Mouse (Mus musculus): ENCODE data around the gene Gpm6b. TPM values are rescaled to one million over a fixed set of nuclear protein-coding genes. Genes with fewer than 3 reads are reported as not detected.

Gpm6b gene
- total RNA-seq, 2 experiments from 2014 or later: 480 to 514 TPM

DNA sequence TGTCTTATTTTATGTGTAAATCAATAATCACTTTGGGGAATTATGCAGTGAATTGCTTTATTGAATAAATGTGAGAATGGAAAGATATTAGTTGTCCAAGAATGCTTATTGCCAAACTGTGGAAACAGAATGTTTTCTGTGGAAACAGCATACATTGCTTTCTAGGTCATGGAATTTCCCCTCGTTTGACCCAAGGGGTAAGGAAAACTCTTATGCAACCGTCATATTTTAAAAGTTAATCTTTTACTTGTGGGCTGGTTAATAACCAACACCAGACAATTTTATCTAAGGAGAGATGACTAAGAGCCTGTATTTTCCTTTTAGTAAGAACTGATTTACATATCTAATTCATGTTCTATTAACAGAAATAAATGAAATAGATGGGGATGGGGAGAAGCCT lies 64.1 kb downstream of the Gpm6b start:
- DNase-seq: no peak
- intact Hi-C loops (cut with DNase I): loop anchor here (10.0 kb wide), 1 partner anchor 128 kb away; the partner anchor contains the start of gene Gemin8

DNA sequence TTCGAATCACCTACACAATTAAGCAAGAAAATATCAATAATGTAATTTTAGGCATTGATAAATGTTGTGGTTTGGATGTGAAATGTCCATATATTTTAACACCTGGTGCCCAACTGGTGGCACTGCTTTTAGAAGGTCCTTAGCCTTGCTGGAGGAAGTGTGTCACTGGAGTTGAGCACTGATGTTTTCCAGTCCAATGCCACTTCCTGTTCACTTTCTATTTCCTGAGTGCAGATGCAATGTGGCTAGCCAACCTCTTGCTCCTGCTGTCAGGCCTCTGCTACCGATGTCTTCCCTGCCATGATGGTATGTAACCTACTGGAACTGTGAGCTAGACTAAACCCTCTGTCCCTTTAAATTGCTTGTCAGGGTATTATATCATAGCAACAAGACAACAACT lies 65.6 kb downstream of the Gpm6b start:
- DNase-seq: no peak
- intact Hi-C loops (cut with DNase I): loop anchor here (10.0 kb wide), 1 partner anchor 130 kb away; the partner anchor contains the start of gene Gemin8

DNA sequence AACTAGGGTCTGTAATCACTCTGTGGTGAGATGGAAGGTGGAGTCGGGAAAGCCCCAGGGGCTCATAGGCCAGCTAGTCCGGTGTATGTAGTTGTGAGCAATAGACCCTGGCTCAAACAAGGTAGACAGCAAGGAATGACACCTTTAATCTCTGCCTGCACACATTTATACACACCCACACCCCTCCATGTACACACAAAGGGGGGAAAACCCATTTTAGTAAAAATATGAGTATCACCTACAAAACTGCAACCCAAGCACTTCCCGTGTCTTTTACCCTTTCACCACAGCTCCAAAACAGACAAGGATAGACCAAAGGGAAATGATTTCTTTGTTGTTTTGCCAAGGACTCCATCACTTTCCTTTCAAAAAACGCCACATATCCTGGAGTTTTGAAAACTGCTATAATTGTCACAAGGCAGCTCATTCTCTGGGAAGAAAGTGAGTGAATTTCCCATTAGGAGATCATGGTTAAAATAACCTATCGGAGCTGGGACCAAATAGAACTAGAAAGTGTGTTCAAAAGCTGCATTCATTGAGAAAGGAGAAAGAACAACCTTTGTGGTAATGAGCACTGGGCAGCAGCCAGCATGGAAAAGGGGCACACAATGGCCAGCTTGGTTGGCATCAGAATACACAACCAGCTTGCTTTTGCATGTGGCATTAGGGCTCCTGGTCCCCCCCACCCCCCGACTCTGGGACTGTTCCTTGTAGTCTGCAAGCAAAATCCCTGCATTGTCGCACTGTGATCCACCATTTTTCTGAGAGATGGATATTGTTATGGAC lies 68.9 kb downstream of the Gpm6b start:
- DNase-seq: peak; percentile 46
- intact Hi-C loops (cut with DNase I): loop anchor here (10.0 kb wide), 1 partner anchor 133 kb away; the partner anchor contains the start of gene Gemin8

DNA sequence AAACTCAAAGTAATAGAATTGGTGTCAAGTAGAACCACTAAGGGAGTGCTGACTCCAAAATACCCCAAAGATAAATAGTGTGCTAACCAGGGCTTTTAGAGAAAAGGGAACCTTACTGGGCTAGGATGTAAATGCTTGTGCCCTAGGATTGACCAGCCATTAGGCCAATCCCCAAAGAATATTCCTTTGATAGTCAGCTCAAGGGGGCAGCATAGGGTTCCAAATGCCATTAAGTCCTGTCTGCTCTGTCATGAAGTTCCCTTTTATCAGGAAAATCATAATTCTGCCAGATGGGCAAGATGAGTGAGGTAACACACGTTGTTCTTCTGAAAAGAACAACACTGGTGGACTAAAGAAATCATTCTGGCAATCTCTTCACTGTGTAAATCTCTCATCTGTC lies 70.1 kb downstream of the Gpm6b start:
- no peak for DNase-seq
- intact Hi-C loops (cut with DNase I): loop anchor here (10.0 kb wide), 1 partner anchor 134 kb away; the partner anchor contains the start of gene Gemin8

DNA sequence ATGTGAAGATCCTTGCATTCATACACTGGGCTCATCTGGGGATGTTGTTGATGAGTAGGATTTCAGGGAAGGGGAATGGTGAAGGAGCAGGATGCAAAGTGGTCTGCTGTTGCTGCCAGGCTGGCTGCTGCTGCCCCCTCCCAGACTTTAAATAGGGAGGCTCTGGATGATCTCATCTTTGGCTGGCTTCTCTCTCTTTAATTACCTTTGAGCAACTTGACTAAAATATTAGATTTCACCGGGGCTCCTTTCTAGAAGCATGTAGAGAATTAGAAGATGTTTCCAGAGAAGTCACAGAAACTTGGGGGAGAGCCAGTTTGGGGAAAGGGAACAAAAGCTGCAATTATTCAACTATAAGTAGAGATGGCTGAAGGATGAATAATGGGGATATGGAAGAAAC lies 76.5 kb downstream of the Gpm6b start:
- intact Hi-C loops (cut with DNase I): no loop called here
- DNase-seq: no peak

DNA sequence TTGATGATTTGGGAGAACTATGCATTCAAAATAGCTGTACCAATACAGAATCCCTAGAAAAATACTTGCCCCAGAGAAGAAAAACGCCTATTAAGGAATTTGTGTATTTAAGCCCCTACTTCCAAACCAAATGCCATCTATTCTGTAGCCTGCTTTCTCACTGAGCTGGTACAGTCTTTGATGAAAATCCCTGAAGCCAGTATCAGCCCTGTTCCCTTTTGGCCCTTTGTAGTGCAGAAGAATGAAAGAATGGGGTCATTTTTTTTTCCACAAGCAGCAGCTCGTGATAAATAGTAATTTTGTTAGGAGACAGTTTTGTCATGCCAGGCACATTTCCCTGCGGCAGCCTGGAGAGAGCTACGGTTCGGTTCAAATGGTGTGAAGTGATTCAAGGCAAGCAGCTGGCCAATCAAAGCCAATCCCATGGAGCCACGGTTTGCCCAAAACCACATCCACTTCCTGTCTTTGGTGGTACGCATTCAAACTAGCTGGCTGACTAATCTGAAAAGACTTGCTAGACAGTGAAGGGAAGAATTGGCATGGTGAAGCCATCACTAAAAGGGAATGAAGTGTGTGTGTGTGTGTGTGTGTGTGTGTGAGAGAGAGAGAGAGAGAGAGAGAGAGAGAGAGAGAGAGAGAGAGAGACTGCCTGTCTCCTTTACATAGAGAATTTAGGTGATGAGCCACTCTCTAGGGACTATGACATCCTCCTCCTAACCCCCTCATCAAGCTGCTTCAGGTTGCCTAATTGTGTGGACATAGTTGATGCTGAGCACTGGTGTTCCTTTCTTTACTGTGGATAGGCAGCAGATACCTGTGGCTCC lies 78.1 kb downstream of the Gpm6b start:
- DNase-seq: peak; percentile 46
- intact Hi-C loops (cut with DNase I): no loop called here

DNA sequence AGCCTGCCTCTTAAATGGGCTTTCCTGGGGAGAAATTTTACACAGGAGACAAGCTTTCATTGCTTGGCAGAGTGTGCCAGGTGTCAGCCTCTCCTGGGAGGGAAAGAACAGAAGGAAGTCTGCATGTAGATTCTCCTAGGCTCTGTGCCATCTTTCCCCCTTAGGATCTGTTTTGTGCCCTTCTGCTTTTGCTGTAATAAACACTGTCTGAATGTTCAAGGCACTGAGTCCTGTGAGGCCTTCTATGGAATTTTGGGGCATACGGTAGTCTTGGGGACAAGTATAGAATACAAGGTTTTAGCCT lies 78.6 kb downstream of the Gpm6b start:
- peak; percentile 21 for DNase-seq
- intact Hi-C loops (cut with DNase I): no loop called here

DNA sequence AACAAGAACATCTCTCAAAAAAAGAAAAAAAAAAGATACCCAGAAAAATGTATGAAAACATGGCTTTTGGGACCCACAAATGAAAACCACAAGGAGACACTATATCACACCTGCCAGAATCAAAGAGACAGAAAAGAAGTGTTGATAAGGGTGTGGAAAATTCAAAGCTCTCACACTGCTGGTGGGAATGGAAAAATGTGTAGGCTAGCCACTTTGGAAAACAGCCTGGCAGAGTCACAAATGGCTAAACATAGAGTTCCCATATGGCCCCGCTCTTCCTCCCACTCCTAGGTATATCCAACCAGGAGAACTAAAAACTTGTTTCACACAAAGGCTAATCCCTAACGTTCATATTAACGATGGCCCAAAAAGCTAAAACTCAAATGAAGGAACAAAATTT lies 84.5 kb downstream of the Gpm6b start:
- no peak for DNase-seq
- intact Hi-C loops (cut with DNase I): no loop called here

DNA sequence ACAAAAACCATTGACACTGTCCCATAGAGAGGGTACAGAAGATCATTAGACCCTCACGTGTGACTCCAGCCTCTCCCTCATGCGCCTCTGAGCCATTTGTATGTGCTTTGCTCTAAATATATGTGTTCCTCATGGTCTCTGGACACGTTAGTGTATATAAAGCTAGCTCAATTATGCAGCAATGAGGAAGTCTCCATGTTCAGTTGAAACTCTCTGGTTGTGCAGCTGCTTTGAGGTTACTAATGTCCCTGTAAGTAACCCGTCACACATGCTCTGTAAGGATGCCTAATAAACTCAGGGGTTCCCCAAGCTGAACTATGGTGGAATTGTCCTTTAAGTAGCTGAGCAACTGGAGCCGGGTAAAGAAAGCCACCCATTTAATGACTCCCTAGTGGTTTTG lies 88.9 kb downstream of the Gpm6b start:
- intact Hi-C loops (cut with DNase I): no loop called here
- no peak for DNase-seq

DNA sequence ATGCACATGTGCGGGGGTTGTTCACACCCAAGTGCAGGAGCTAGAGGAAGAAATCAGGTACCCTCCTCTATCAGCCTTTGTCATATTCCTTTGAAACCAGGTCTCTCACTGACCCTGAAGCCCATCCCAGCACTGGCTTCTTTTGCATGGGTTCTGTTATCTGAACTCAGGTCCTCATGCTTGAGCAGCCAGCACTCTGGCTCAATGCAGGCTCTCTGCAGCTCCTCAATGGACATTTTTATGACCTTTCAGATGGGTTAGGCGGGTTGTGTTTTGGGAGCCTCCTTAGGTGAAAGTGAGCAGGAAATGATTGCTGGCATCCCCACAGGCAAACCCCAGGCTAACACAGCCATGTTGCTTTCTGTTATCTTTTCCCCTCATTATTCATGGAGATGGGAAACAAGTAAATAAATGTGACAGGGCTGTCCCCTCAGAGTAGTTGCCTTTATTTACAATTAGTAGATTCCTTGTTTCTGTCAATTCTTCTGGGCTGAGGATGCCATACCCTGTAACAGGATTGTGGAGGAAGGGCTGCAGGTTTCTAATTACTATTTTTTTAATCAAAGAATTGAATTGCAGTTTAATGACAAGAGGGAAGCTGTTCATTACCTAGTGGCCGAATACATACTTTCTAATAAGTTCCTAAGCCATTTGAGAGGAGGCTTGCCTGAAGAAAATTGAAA lies 89.6 kb downstream of the Gpm6b start:
- intact Hi-C loops (cut with DNase I): no loop called here
- no peak for DNase-seq

DNA sequence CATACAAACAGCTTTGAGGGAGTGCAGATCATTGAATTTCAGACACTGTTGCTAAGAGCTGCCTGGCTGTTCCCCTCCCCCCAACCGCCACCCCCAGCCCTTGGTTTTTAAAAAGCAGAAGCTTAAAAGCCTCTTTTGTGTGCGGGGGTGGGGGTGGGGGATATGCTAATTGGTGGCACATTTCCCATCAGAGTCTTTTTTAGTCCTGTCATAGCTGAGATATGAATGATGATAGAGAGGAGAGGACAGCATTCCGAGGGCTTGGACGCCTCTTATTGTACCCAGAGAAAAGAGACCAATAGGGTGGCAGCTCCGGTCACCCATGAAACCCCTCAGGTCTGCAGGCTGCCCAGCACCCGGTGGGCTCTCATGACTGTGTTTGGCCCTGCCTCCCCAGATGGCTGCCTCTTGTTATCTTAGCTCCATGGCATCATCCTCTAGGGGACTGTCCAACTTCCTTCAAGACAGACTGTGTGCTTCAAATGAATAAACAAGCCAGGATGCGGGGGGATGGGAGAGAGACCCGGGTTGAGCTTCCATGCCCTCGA lies 90.3 kb downstream of the Gpm6b start:
- intact Hi-C loops (cut with DNase I): no loop called here
- peak; percentile 71 for DNase-seq

DNA sequence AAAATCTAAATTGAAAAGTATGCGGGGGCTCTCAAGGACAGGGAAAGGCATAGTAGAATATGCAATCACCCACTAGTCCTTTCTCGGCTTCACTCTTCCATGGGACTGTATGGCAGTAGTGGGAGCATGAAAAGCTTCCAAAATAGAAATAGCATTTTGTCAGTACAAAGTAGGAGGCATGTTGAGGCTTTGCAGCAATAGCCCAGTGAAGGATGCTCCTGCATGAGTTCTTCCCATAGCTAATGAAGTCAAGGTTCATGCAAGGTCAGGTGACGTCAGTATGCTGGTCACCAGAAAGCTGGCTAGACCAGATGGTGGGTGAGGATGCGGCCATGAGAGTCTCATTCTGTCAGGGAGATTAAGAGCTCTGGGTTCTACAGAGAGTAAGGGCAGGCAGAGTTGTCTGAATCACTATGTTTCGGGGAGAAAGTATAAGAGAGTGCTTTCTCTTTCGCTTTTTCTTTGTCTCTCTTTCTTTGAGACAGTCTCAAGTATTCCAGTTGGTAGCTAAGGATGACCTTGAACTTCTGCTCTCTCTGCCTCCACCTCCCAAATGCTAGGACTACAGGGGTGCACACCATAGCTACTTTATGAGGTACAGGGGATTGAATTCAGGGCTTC lies 95.9 kb downstream of the Gpm6b start:
- no peak for DNase-seq
- intact Hi-C loops (cut with DNase I): no loop called here

DNA sequence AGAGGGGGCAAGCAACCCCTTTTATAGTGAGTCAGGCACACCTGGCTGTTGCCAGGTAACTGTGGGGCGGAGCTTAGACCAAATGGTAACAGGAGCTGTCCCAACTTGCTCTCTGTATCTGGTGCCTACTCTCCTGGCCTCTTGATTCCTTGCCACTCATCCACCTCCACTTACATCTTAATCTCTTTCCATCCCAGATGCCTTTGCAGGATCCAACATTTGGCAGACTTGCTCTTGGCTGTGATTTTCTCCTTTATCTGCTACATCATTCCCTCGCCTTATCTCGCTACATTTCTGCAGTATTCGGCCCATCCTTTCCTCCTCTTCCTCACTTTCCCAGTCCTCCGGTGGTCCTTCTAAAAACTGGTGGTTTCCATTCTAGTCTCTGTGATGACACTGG lies 99.6 kb downstream of the Gpm6b start:
- DNase-seq: no peak
- intact Hi-C loops (cut with DNase I): no loop called here

DNA sequence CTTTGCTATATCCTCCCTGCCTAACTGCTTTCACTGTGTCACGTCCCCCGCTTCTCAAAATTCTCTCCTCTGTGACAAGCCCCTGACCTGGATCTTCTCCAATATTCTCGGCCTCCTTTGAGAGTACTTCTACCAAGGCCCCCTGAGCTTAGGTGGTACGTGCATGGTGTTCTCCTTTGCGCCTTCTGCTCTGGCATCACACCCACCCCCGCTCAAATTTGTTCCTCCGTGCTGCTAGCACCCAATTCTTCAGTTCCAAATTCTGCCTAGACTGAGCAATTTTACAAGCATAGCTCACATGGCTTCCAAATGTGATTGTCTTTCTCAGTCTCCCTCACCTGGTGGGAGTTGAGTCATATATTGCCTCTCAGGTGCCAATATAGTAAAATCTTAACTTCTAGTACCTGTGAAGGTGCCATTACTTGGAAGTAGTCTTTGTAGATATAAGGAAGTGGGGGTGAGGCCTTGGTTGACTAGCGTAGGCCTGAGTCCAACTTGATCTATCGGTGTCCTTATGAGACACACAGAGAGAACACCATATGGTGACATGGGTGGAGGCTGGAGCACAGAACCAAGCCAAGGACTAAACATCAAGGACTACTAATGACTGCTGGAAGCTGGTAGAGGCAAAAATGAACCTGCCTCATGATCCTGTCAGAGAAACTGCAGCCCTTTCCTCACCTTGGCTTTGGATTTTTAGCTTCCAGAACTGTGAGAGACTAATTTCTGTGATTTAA lies 100.2 kb downstream of the Gpm6b start:
- no peak for DNase-seq
- intact Hi-C loops (cut with DNase I): no loop called here

DNA sequence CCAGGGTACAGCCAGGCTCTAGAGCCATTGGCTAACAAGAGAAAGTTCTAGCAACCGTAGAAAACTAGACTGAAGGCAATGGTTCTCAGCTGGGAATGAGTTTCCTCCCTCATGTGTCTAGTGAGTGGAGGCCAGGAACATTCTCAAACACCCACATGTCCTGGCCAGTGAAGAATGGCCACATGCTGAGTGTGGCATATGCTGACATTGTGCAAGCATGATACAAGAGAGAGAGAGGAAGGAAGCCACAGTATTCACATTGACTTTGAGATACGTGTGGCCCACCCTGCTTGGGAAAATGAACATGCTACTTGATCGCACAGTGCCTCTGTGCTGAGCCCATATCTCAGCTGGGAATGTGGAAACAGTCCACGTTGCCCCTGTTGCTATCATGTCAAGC lies 101.2 kb downstream of the Gpm6b start:
- intact Hi-C loops (cut with DNase I): no loop called here
- no peak for DNase-seq

DNA sequence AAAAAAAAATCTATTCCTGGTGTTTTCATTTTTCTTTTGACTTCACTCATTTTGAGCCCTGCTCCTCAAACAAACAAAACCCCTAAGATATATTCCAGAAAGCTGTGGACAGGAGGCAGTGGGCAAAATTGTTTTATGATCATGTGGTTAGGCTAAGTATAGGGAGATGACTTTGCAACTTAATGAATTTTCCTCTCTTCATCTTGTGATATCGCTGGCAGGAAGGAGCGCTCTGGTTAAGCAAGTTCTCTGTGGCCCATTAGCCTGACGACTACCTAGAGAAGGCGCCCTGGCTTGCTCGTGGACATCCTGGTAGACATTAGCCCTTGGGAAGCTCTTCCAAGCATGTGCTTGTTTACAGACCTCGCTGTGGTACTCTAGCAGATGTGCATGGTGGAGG lies 103.1 kb downstream of the Gpm6b start:
- intact Hi-C loops (cut with DNase I): no loop called here

DNA sequence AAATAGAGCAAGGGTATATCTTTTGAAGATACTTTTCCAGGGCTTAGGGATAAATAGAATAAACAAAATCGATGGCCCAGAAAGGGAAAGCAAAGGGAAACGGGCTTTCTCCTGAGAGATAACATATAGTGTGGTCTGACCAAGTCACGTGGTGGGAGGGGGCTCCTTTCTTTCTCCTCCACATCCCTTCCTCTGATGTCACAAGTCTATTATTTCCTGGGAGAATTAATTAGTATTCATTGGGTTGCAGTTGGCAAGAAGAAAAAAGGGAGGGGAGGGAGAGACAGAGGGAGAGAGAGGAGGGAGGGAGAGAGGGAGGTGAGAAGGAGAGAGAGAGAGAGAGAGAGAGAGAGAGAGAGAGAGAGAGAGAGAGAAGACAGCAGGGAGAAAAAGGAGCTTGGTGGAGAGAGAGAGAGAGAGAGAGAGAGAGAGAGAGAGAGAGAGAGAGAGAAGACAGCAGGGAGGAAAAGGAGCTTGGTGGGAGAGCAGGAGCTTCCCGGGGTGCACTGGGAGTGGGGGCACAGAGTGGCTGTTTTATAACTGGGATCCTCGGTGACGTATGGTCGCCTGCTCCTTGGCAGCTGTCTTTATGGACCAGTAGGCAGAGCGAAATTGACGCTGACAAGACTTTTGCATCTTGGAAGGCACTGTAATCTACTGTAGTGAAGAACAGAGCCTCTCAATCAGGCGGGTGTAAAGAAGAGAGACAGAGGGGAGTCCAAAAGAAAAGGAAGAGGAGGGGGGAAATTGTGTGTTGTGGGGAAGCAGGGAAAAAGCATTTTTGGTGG lies 105.7 kb downstream of the Gpm6b start:
- peak; percentile 71 for DNase-seq
- intact Hi-C loops (cut with DNase I): loop anchor here (5.0 kb wide), 2 partner anchors 107 to 172 kb away; partner anchors contain the start of genes Gemin8 and Gpm6b

More for the DNA sequence above, 103.1 kb downstream of the Gpm6b start:
- DNase-seq: no peak

DNA sequence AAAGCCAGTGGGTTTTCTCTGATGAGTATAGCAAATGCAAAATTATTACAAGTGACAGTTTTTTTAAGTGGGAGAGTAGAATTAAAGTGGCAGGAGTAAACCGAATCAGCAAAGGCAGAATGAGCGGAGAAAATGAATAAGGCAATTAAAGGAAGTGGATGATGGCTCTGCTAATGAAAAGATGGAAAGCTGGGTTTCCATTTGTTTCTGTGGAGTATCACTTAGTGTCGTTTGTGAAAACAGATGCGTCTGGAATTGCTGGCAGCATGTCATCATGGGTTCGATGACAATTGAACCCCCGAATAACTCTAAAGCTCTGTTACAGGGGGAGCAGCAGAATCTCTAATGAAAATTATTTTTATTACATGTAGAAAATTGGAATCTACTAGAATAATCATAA lies 109.4 kb downstream of the Gpm6b start:
- DNase-seq: no peak
- intact Hi-C loops (cut with DNase I): loop anchor here (5.0 kb wide), 2 partner anchors 111 to 176 kb away; partner anchors contain the start of genes Gemin8 and Gpm6b

DNA sequence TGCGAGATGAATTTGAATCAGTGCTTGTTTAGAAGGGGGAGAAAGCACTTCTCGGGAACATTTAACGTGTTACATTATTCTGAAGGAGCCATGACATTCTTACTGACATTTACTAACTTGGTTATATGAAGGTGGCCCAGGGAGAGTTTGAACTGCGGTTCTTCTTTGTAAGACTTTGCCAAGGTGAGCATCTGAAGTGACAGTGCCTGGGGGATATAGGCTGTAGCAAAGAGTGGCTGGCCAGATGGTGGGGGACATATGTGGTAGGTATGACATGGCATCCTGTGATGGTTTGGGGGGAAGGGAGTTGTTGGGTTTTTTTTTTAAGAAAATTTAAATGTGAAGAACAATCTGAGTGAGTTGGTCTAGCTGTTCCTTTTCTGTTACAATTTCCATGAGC lies 109.9 kb downstream of the Gpm6b start:
- intact Hi-C loops (cut with DNase I): loop anchor here (5.0 kb wide), 2 partner anchors 111 to 176 kb away; partner anchors contain the start of genes Gemin8 and Gpm6b
- peak; percentile 19 for DNase-seq
